Mouse (Mus musculus) midbrain, embryonic 11.5 days (tissue): ENCODE measurements around the gene Srd5a3. TPM values are rescaled to one million over a fixed set of nuclear protein-coding genes. Genes with fewer than 3 reads are reported as not detected.
A peak's percentile ranks its signal among the peaks of the same experiment; 100 is the strongest.

Experiments used
- ATAC-seq: fragments of 200-750 bp; cut with Nextera tagmentation; 2 replicates; pipeline ENCODE4 v1.8.0; 2017; ENCODE audit warnings: moderate TSS enrichment, moderate library complexity; ENCODE audit not compliant: low FRiP score
- DNase-seq: peaks from one replicate; pipeline ENCODE4 v3.0.0; 2015; ENCODE audit warnings: low spot score; ENCODE audit errors: missing footprints
- H3K27ac ChIP-seq: fragments of 300-500 bp; sonication (generic); 2 replicates; pipeline ENCODE4 v1.5.1; 2014; ENCODE audit warnings: low read depth, low read length
- H3K27me3 ChIP-seq: fragments of 300-500 bp; sonication (generic); 2 replicates; pipeline ENCODE4 v1.6.1; 2014; ENCODE audit warnings: mild to moderate bottlenecking, low read length, moderate library complexity, mixed read lengths; ENCODE audit not compliant: control insufficient read depth, insufficient read depth
- H3K36me3 ChIP-seq: fragments of 300-500 bp; sonication (generic); 2 replicates; pipeline ENCODE4 v1.6.1; 2014; ENCODE audit warnings: mild to moderate bottlenecking, low read length, moderate library complexity, mixed read lengths; ENCODE audit not compliant: control insufficient read depth, insufficient read depth
- H3K4me1 ChIP-seq: fragments of 300-500 bp; sonication (generic); 2 replicates; pipeline ENCODE4 v1.6.1; 2014; ENCODE audit warnings: low read length; ENCODE audit not compliant: control insufficient read depth, insufficient read depth
- H3K4me2 ChIP-seq: fragments of 300-500 bp; sonication (generic); 2 replicates; pipeline ENCODE4 v1.6.1; 2014; ENCODE audit warnings: mild to moderate bottlenecking, moderate library complexity
- H3K4me3 ChIP-seq: fragments of 300-500 bp; sonication (generic); 2 replicates; pipeline ENCODE4 v1.5.1; 2014; ENCODE audit warnings: low read depth, low read length
- H3K9ac ChIP-seq: fragments of 300-500 bp; sonication (generic); 2 replicates; pipeline ENCODE4 v1.6.1; 2014; ENCODE audit warnings: low read length
- H3K9me3 ChIP-seq: fragments of 300-500 bp; sonication (generic); 2 replicates; pipeline ENCODE4 v1.6.1; 2016; ENCODE audit warnings: low read length; ENCODE audit not compliant: control insufficient read depth
- WGBS: fragments of 180-500 bp; shearing (Covaris S2); extraction: QIAGEN DNeasy Blood & Tissue Kit; methylation state at CpG from one replicate; pipeline ENCODE4 v1.1.7; 2014; 5-methylcytosine and 5-hydroxymethylcytosine counted together
- polyA plus RNA-seq: library from polyadenylated mRNA; unstranded; fragments of >200 nt; fragmentation: Nextera tagmentation; extraction: Ambion mirVana; gene quantifications from 2 replicates; pipeline ENCODE4 v1.2.1, GENCODE M21; 2014

Srd5a3 gene
- polyA plus RNA-seq, 1 experiment from 2014 or later = 14.2 TPM

GRCm38 (mm10) chr5:76193075-76193474 is 53.0 kb downstream of the Srd5a3 start:
- ATAC-seq (no peak), DNase-seq (peak; percentile 4)
- Histone ChIP-seq H3K27ac (no peak overlapping the region), H3K4me3 (no peak overlapping the region), H3K4me1 (no peaks in the 10 kb centered on the region), H3K27me3 (no peaks in the 10 kb centered on the region), H3K36me3 (no peaks in the 10 kb centered on the region; the same call in 1 of the 2 replicates), H3K9ac (no peak overlapping the region), H3K9me3 (no peaks in the 10 kb centered on the region), H3K4me2 (no peak overlapping the region)

GRCm38 (mm10) chr5:76194377-76194945 is 54.4 kb downstream of the Srd5a3 start:
- Histone ChIP-seq H3K4me3 (no peak overlapping the region), H3K9me3 (no peaks in the 10 kb centered on the region), H3K9ac (no peak overlapping the region), H3K36me3 (peaks cover 2% of the 10 kb centered on the region; the same call in 1 of the 2 replicates), H3K27ac (no peak overlapping the region), H3K27me3 (no peaks in the 10 kb centered on the region), H3K4me1 (no peaks in the 10 kb centered on the region), H3K4me2 (no peak overlapping the region)
- ATAC-seq = no peak
- 93% methylated on average over 6 of the region's 6 CpGs for WGBS
- DNase-seq = peak; percentile 41

DNA sequence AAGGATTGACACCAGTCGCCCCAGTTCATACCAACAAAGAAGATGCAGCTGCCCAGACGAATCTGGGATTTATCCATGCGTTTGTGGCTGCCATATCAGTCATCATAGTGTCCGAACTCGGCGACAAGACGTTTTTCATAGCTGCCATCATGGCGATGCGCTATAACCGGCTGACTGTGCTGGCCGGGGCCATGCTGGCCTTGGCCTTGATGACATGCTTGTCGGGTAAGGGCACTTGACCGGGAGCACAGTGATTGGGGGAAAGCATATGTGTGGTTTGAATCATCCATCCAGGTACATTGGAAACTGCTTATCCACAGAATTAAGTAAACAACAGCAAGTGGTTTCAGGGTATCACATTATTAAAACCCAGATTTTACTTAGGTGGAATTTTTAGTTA is 59.3 kb downstream of the Srd5a3 start:
- no peak overlapping the region for H3K27ac ChIP-seq
- peaks cover 11% of the 10 kb centered on the region for H3K36me3 ChIP-seq
- no peaks in the 10 kb centered on the region for H3K9me3 ChIP-seq
- no peaks in the 10 kb centered on the region for H3K4me1 ChIP-seq
- no peaks in the 10 kb centered on the region for H3K27me3 ChIP-seq
- no peak overlapping the region for H3K4me3 ChIP-seq
- WGBS = 95% methylated on average over 13 of the region's 13 CpGs
- ATAC-seq = no peak
- H3K9ac ChIP-seq = no peak overlapping the region
- DNase-seq = peak; percentile 64
- H3K4me2 ChIP-seq = no peak overlapping the region

- DNase-seq (peak; percentile 71), ATAC-seq (no peak)
- H3K4me2 ChIP-seq = no peak overlapping the region
- no peak overlapping the region for H3K9ac ChIP-seq
- no peak overlapping the region for H3K27ac ChIP-seq
- H3K27me3 ChIP-seq = no peaks in the 10 kb centered on the region
- no peaks in the 10 kb centered on the region for H3K9me3 ChIP-seq
- WGBS = 92% methylated on average over 3 of the region's 3 CpGs
- H3K4me1 ChIP-seq = no peaks in the 10 kb centered on the region
- no peak overlapping the region for H3K4me3 ChIP-seq
- H3K36me3 ChIP-seq = peaks cover 26% of the 10 kb centered on the region
These were observed 63.1 kb downstream of the Srd5a3 start for GRCm38 (mm10) chr5:76203171-76203570.

Other genes starting within 250 kb of the Srd5a3 start
- gene Kdr, start 161.8 kb upstream of the Srd5a3 start, polyA plus RNA-seq = 24.5 and 28.1 TPM in 2 replicates
- 100 and 102 TPM in 2 replicates for gene Tmem165, start 43.6 kb downstream of the Srd5a3 start, polyA plus RNA-seq
- gene Clock, start 164.5 kb downstream of the Srd5a3 start, polyA plus RNA-seq = 11.5 and 11.6 TPM in 2 replicates
- gene Pdcl2, start 190.9 kb downstream of the Srd5a3 start, polyA plus RNA-seq = not detected in 2 replicates
- gene Nmu, start 223.5 kb downstream of the Srd5a3 start, polyA plus RNA-seq = 0.21 and 0.22 TPM in 2 replicates